Mouse (Mus musculus) testis, adult 2 months (tissue): Measurements from ENCODE around the gene Zfp64.
A peak's percentile ranks its signal among the peaks of the same experiment; 100 is the strongest.

Experiments
- CTCF ChIP-seq: fragments of 200-500 bp; IDR thresholded peaks from 2 replicates; pipeline ENCODE4 v1.5.1; 2012; ENCODE audit warnings: low read depth, mild to moderate bottlenecking, inconsistent platforms, low read length, moderate library complexity; ENCODE audit not compliant: control insufficient read depth, insufficient read depth, insufficient replicate concordance
- POLR2A ChIP-seq: fragments of 200-500 bp; IDR thresholded peaks from 2 replicates; pipeline ENCODE4 v1.6.1; 2012; ENCODE audit warnings: low read depth, mild to moderate bottlenecking, inconsistent platforms, low read length, moderate library complexity; ENCODE audit not compliant: control insufficient read depth

- TF ChIP-seq CTCF (peak; percentile 87; the same call in 1 of the 2 replicates), POLR2A (no peak)
Observed at GRCm38 (mm10) chr2:168922466-168922865, 32.9 kb downstream of the Zfp64 start.
